Mouse (Mus musculus) heart, postnatal 14 days (tissue): ENCODE results near the gene Accsl. TPM values are rescaled to one million over a fixed set of nuclear protein-coding genes. Genes with fewer than 3 reads are reported as not detected.

Experiments used
- DNase-seq, 2 experiments: peaks; one replicate each; pipeline ENCODE4 v3.0.0; 2021 to 2022
- intact Hi-C: fragments of 180-260 bp; cut with DNase I; formaldehyde crosslinking; loops from one replicate; pipeline ENCODE4 v1.15.1; 2025
- total RNA-seq, 2 experiments: library from RNA; stranded (reverse); gene quantifications; 2 replicates each; pipeline ENCODE4 v1.2.3; 2021

Gene Accsl
- total RNA-seq, 2 experiments from 2014 or later: not detected

GRCm38 (mm10) chr2:93880450-93880849, 11.5 kb upstream of the Accsl start:
- no peak for DNase-seq
- intact Hi-C loops: no loop called here

GRCm38 (mm10) chr2:93877005-93877404, 8.0 kb upstream of the Accsl start:
- intact Hi-C loops: no loop called here
- peak; percentile 27 to 30 for DNase-seq

- DNase-seq: no peak
- intact Hi-C loops: loop anchor here (5.0 kb wide), 1 partner anchor 83 kb away; the partner anchor contains the start of gene Gm13889
These were observed 5.6 kb upstream of the Accsl start for GRCm38 (mm10) chr2:93874606-93875005.

GRCm38 (mm10) chr2:93874227-93874514, 5.2 kb upstream of the Accsl start:
- peak; percentile 37 to 54 for DNase-seq
- intact Hi-C loops: loop anchor here (5.0 kb wide), 1 partner anchor 83 kb away; the partner anchor contains the start of gene Gm13889

GRCm38 (mm10) chr2:93873449-93874226, 4.7 kb upstream of the Accsl start:
- no peak for DNase-seq
- intact Hi-C loops: loop anchor here (5.0 kb wide), 1 partner anchor 84 kb away; the partner anchor contains the start of gene Gm13889

- intact Hi-C loops: loop anchor here (5.0 kb wide), 1 partner anchor 85 kb away; the partner anchor contains the start of gene Gm13889
- DNase-seq: no peak
These were observed 3.3 kb upstream of the Accsl start for GRCm38 (mm10) chr2:93872257-93872656.

- DNase-seq: no peak
- intact Hi-C loops: loop anchor here (1.0 to 5.0 kb wide), 2 partner anchors 86 to 130 kb away; partner anchors contain the start of gene Gm13889
These were observed 2.5 kb upstream of the Accsl start for GRCm38 (mm10) chr2:93871411-93871925.

GRCm38 (mm10) chr2:93870842-93871241, 1.9 kb upstream of the Accsl start:
- intact Hi-C loops: loop anchor here (1.0 to 5.0 kb wide), 2 partner anchors 86 to 130 kb away; partner anchors contain the start of gene Gm13889

GRCm38 (mm10) chr2:93868566-93868965, 391 bp downstream of the Accsl start:
- intact Hi-C loops: no loop called here
- no peak for DNase-seq

More at GRCm38 (mm10) chr2:93870842-93871241, 1.9 kb upstream of the Accsl start:
- DNase-seq: peak; percentile 75 to 82

GRCm38 (mm10) chr2:93863229-93863628, 5.7 kb downstream of the Accsl start:
- intact Hi-C loops: no loop called here
- DNase-seq: no peak

GRCm38 (mm10) chr2:93858845-93859244, 10.1 kb downstream of the Accsl start:
- intact Hi-C loops: no loop called here
- no peak for DNase-seq

GRCm38 (mm10) chr2:93851303-93851702, 17.7 kb downstream of the Accsl start:
- no peak for DNase-seq
- intact Hi-C loops: no loop called here

- DNase-seq: no peak
- intact Hi-C loops: no loop called here
These were observed 18.5 kb downstream of the Accsl start for GRCm38 (mm10) chr2:93850317-93850944.

- intact Hi-C loops: no loop called here
- peak; percentile 74 to 77 for DNase-seq
These were observed 19.4 kb downstream of the Accsl start, which contains the start of gene Accs for GRCm38 (mm10) chr2:93849505-93850089. Gene Accs, minus strand, starts transcription at chr2:93849943.

GRCm38 (mm10) chr2:93841349-93841748, 27.6 kb downstream of the Accsl start:
- no peak for DNase-seq
- intact Hi-C loops: no loop called here

GRCm38 (mm10) chr2:93840109-93840508, 28.8 kb downstream of the Accsl start:
- intact Hi-C loops: no loop called here
- DNase-seq: no peak

GRCm38 (mm10) chr2:93838931-93839330, 30.0 kb downstream of the Accsl start:
- no peak for DNase-seq
- intact Hi-C loops: no loop called here

GRCm38 (mm10) chr2:93836232-93836785, 32.6 kb downstream of the Accsl start:
- DNase-seq: no peak
- intact Hi-C loops: no loop called here

GRCm38 (mm10) chr2:93835596-93835995, 33.4 kb downstream of the Accsl start:
- no peak for DNase-seq
- intact Hi-C loops: no loop called here

- DNase-seq: peak; percentile 64 to 84
- intact Hi-C loops: no loop called here
These were observed 45.4 kb downstream of the Accsl start for GRCm38 (mm10) chr2:93823519-93823918.
